Mouse (Mus musculus) cerebellum, adult 2 months (tissue): Measurements from ENCODE around the gene Ccnb2.

Experiments
- CTCF ChIP-seq: fragments of 200-500 bp; IDR thresholded peaks from 2 replicates; pipeline ENCODE4 v1.5.1; 2011; ENCODE audit warnings: low read depth, mild to moderate bottlenecking, control low read depth, low read length, moderate library complexity, borderline replicate concordance; ENCODE audit not compliant: insufficient read depth
- POLR2A ChIP-seq: fragments of 200-500 bp; IDR thresholded peaks from 2 replicates; pipeline ENCODE4 v1.6.1; 2011; ENCODE audit warnings: low read length, control low read depth, borderline replicate concordance; ENCODE audit not compliant: insufficient read depth

DNA sequence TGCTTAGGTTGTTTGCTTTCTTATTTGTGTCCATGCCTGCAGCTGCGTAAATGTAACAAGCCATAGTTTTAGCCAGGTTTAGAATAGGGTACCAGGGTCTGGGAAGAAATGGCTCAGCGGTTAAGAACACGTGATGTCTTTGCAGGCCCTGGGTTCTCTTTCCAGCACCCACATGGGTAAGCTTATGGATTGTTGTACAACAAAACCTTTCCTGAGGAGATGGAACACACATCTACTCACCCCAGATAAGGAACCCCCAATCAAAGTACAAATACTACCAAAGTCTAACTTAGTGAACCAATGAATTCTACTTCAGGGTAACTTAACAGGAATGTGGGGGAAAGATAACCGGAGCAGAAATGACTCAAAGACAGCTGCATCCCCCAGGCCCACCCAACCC lies 36.9 kb downstream of the Ccnb2 start:
- TF ChIP-seq POLR2A (no peak), CTCF (no peak)
